13 mouse cellular contexts compared by ENCODE assay signal in genomic region chr7:73411986-73412385, GRCm38 (mm10). TPM values are rescaled to one million over a fixed set of nuclear protein-coding genes. Genes with fewer than 3 reads are reported as not detected.
A peak's percentile ranks its signal among the peaks of the same experiment; 100 is the strongest.
DNase-seq lines count a peak whose midpoint lies in the region; ATAC-seq and TF ChIP-seq lines count a peak whose summit lies in the region.
"Had no signal": no experiment of that assay in that cellular context is flagged by ENCODE, and none has a peak within 500 bp of the region (broad histone marks: within the 10 kb centered on the region; RNA-seq: fewer than 3 reads in every experiment).

No protein-coding gene starts in this region.

- no peak for TF ChIP-seq CTCF in gastrocnemius, adult 2 months (IDR thresholded peaks at IDR 0.05)
- no peak for TF ChIP-seq CTCF in hindbrain, postnatal 0 days (IDR thresholded peaks at IDR 0.05; ENCODE audit: low read depth)

- H3K9me3 ChIP-seq in midbrain, embryonic 10.5 days (replicated peaks) = no peaks in the 10 kb centered on the region
- H3K9me3 ChIP-seq in midbrain, embryonic 11.5 days (ENCODE audit: control insufficient read depth, low read length) = no peaks in the 10 kb centered on the region
- no peaks in the 10 kb centered on the region for H3K9me3 ChIP-seq in hindbrain, postnatal 0 days (ENCODE audit: low read length)

- no peak overlapping the region for H3K9ac ChIP-seq in midbrain, embryonic 11.5 days (ENCODE audit: low read length)
- H3K9ac ChIP-seq in hindbrain, postnatal 0 days (replicated peaks; ENCODE audit: low read length) = no peak overlapping the region

- H3K27ac ChIP-seq in gastrocnemius, adult 2 months = peak overlapping the region; percentile 86
- H3K27ac ChIP-seq in midbrain, embryonic 10.5 days (replicated peaks) = peak overlapping the region; percentile 33; the same call in 1 of the 2 replicates
- no peak overlapping the region; the same call in 1 of the 2 replicates for H3K27ac ChIP-seq in midbrain, embryonic 11.5 days (ENCODE audit: low read depth, low read length)
- H3K27ac ChIP-seq in hindbrain, postnatal 0 days = peak overlapping the region; percentile 54; the same call in 1 of the 2 replicates

- peak overlapping the region; percentile 27 for H3K4me3 ChIP-seq in gastrocnemius, adult 2 months
- H3K4me3 ChIP-seq in midbrain, embryonic 10.5 days = no peak overlapping the region
- H3K4me3 ChIP-seq in midbrain, embryonic 11.5 days (ENCODE audit: low read depth, low read length) = no peak overlapping the region
- H3K4me3 ChIP-seq in hindbrain, postnatal 0 days (ENCODE audit: low read length) = no peak overlapping the region

- peaks cover 100% of the 10 kb centered on the region for H3K36me3 ChIP-seq in midbrain, embryonic 10.5 days
- peaks cover 40% of the 10 kb centered on the region for H3K36me3 ChIP-seq in midbrain, embryonic 11.5 days (ENCODE audit: control insufficient read depth, insufficient read depth, low read length)
- H3K36me3 ChIP-seq in hindbrain, postnatal 0 days (ENCODE audit: insufficient read depth, low read length) = peaks cover 3% of the 10 kb centered on the region; the same call in 1 of the 2 replicates

- no peaks in the 10 kb centered on the region for H3K27me3 ChIP-seq in midbrain, embryonic 10.5 days (ENCODE audit: low read depth, poor library complexity, severe bottlenecking)
- no peaks in the 10 kb centered on the region for H3K27me3 ChIP-seq in midbrain, embryonic 11.5 days (ENCODE audit: control insufficient read depth, insufficient read depth, low read length)
- H3K27me3 ChIP-seq in hindbrain, postnatal 0 days (ENCODE audit: insufficient read depth, low read length) = no peaks in the 10 kb centered on the region

- no peak for ATAC-seq in midbrain, embryonic 11.5 days (ENCODE audit: low FRiP score)
- peak; percentile 34; the same call in 1 of the 2 replicates for ATAC-seq in hindbrain, postnatal 0 days

- intact Hi-C loops in gastrocnemius, adult 2 months (cut with DNase I) = loop anchor here (10.0 kb wide), 1 partner anchor 387 kb away; no protein-coding TSS in a partner anchor
- intact Hi-C loops in gastrocnemius, postnatal 36 days (cut with DNase I) = no loop called here

- no peak overlapping the region for H3K4me2 ChIP-seq in midbrain, embryonic 11.5 days
- no peak overlapping the region for H3K4me2 ChIP-seq in hindbrain, postnatal 0 days (ENCODE audit: low read depth, low read length)
- H3K4me2 ChIP-seq: liver, embryonic 11.5 days had no signal

- DNase-seq in gastrocnemius, adult 2 months = peak; percentile 57
- DNase-seq in gastrocnemius, postnatal 36 days = no peak
- no peak for DNase-seq in midbrain, embryonic 10.5 days (ENCODE audit: low spot score)
- DNase-seq in midbrain, embryonic 11.5 days (ENCODE audit: low spot score, missing footprints) = no peak
- no peak for DNase-seq in hindbrain, postnatal 0 days (ENCODE audit: low spot score)
- DNase-seq in adrenal gland, postnatal 14 days = no peak
- DNase-seq in urinary bladder, postnatal 4 days (ENCODE audit: low spot score in 2 of 2) = no peak
- DNase-seq in thymus, postnatal 14 days = no peak
- DNase-seq: cerebellum, adult 11 months; kidney, adult 18-20 months; thymus, adult 18-20 months had no signal

- 94% methylated on average over 4 of the region's 4 CpGs for WGBS in midbrain, embryonic 10.5 days
- WGBS in midbrain, embryonic 11.5 days = 94% methylated on average over 4 of the region's 4 CpGs
- WGBS in hindbrain, postnatal 0 days = 68% methylated on average over 4 of the region's 4 CpGs

- peaks cover 67% of the 10 kb centered on the region for H3K4me1 ChIP-seq in midbrain, embryonic 10.5 days
- peaks cover 8% of the 10 kb centered on the region; the same call in 1 of the 2 replicates for H3K4me1 ChIP-seq in midbrain, embryonic 11.5 days (ENCODE audit: control insufficient read depth, insufficient read depth, low read length)
- H3K4me1 ChIP-seq in hindbrain, postnatal 0 days (ENCODE audit: insufficient read depth, low read length) = peaks cover 13% of the 10 kb centered on the region

RNA-seq across cellular contexts. Expression of gene Rgma, which starts 36.7 kb away (rescaled TPM):
- 10 to 100 TPM; 46.1 to 52.4 TPM for total RNA-seq in gastrocnemius, adult 2 months (2021)
- 10 to 100 TPM; 39.1 to 48.9 TPM for total RNA-seq in gastrocnemius, postnatal 36 days (2021)
- polyA plus RNA-seq in midbrain, embryonic 10.5 days (2016; fragmentation: Nextera tagmentation; extraction: Ambion mirVana) = 51.2 and 65.4 TPM in 2 replicates
- 43.9 and 47.5 TPM in 2 replicates for polyA plus RNA-seq in midbrain, embryonic 11.5 days (2014; fragmentation: Nextera tagmentation; extraction: Ambion mirVana)
- total RNA-seq in hindbrain, postnatal 0 days (2014; rRNA removed) = 139 and 147 TPM in 2 replicates
- 33.7 and 36.5 TPM in 2 replicates for polyA plus RNA-seq in hindbrain, postnatal 0 days (2015; fragmentation: Nextera tagmentation; extraction: Ambion mirVana)
- total RNA-seq in adrenal gland, postnatal 14 days (2021) = 10.0 and 14.0 TPM in 2 replicates
- total RNA-seq: MEL had no signal
